Mouse (Mus musculus) limb, embryonic 12.5 days (tissue): ENCODE measurements at regions not wholly inside any gene's neighbourhood (a gene's known extent, or its start where the extent isn't known, plus 50 kb on each side); places are given as distances from the start of the nearest gene placed in this dataset.

Source experiments
- ATAC-seq: fragments of 200-750 bp; cut with Nextera tagmentation; 2 replicates; pipeline ENCODE4 v1.8.0; 2017; ENCODE audit warnings: low read depth, moderate TSS enrichment; ENCODE audit not compliant: insufficient number of reproducible peaks, insufficient read depth, low FRiP score, low TSS enrichment
- H3K27ac ChIP-seq: fragments of 300-500 bp; sonication (generic); 2 replicates; pipeline ENCODE4 v1.5.1; 2016; ENCODE audit warnings: mild to moderate bottlenecking, moderate library complexity
- H3K27me3 ChIP-seq: fragments of 300-500 bp; sonication (generic); 2 replicates; pipeline ENCODE4 v1.6.1; 2016; ENCODE audit warnings: mild to moderate bottlenecking, moderate library complexity
- H3K36me3 ChIP-seq: fragments of 300-500 bp; sonication (generic); 2 replicates; pipeline ENCODE4 v1.6.1; 2016; ENCODE audit warnings: mild to moderate bottlenecking, moderate library complexity
- H3K4me1 ChIP-seq: fragments of 300-500 bp; sonication (generic); replicated peaks from 2 replicates; pipeline ENCODE4 v1.6.1; 2016
- H3K4me2 ChIP-seq: fragments of 300-500 bp; sonication (generic); 2 replicates; pipeline ENCODE4 v1.6.1; 2016; ENCODE audit warnings: mild to moderate bottlenecking, moderate library complexity
- H3K4me3 ChIP-seq: fragments of 300-500 bp; sonication (generic); replicated peaks from 2 replicates; pipeline ENCODE4 v1.5.1; 2016; ENCODE audit warnings: mild to moderate bottlenecking
- H3K9ac ChIP-seq: fragments of 300-500 bp; sonication (generic); replicated peaks from 2 replicates; pipeline ENCODE4 v1.6.1; 2016; ENCODE audit warnings: mild to moderate bottlenecking, moderate library complexity
- H3K9me3 ChIP-seq: fragments of 300-500 bp; sonication (generic); 2 replicates; pipeline ENCODE4 v1.6.1; 2016; ENCODE audit warnings: mild to moderate bottlenecking, moderate library complexity
- WGBS: fragments of 180-500 bp; shearing (Covaris S2); methylation state at CpG from one replicate; pipeline ENCODE4 v1.1.7; 2016; 5-methylcytosine and 5-hydroxymethylcytosine counted together

- no peaks in the 10 kb centered on the region for H3K27me3 ChIP-seq
- H3K9me3 ChIP-seq = no peaks in the 10 kb centered on the region
- H3K9ac ChIP-seq = no peak overlapping the region
- no peak for ATAC-seq
- H3K27ac ChIP-seq = no peak overlapping the region
- no peak overlapping the region for H3K4me3 ChIP-seq
- H3K36me3 ChIP-seq = no peaks in the 10 kb centered on the region
- 61% methylated on average over 3 of the region's 3 CpGs for WGBS
- H3K4me2 ChIP-seq = no peak overlapping the region
- H3K4me1 ChIP-seq = no peaks in the 10 kb centered on the region
Observed at GRCm38 (mm10) chr1:143540701-143541100, 99.8 kb upstream of the B3galt2 start.
